Mouse (Mus musculus): ENCODE measurements around the gene Ano6.

GRCm38 (mm10) chr15:95752677-95753019, 38.0 kb upstream of the Ano6 start:
- TF ChIP-seq CTCF (IDR thresholded peaks at IDR 0.05; ENCODE audit: low read depth): no peak
- TF ChIP-seq EP300 (IDR thresholded peaks at IDR 0.05; ENCODE audit: low read depth): no peak
